Mouse (Mus musculus): ENCODE data around the gene Rimbp2. TPM values are rescaled to one million over a fixed set of nuclear protein-coding genes. Genes with fewer than 3 reads are reported as not detected.

The Rimbp2 gene
- polyA plus RNA-seq, 1 experiment from 2014 or later, result 1.2 TPM

DNA sequence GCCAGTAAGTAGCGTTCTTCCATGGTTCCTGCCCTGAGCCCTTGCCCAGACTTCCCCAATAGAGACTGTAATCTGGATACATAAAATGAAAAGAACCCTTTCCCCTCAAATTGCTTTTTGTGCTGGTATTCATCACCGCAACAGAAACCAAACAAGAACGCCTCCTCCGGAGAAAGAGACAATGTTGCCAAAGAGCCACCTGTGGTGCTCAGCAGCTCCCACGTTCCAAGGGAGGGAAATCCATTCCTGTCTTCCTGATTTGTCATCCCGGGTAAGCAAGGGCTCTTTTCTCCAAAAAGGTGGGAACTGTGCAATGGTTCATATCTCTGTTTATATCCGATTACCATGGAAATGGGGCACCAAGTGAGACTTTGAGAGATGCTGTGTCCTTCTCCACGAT, 119.2 kb downstream of the Rimbp2 start:
- WGBS, result 58% methylated on average over 8 of the region's 8 CpGs
- H3K9ac ChIP-seq, result no peak overlapping the region
- H3K4me1 ChIP-seq, result no peaks in the 10 kb centered on the region
- no peaks in the 10 kb centered on the region for H3K27me3 ChIP-seq
- no peak for ATAC-seq
- no peaks in the 10 kb centered on the region for H3K9me3 ChIP-seq (replicated peaks)
- H3K4me3 ChIP-seq, result no peak overlapping the region
- no peak overlapping the region for H3K27ac ChIP-seq
- no peaks in the 10 kb centered on the region for H3K36me3 ChIP-seq (ENCODE audit: poor library complexity, severe bottlenecking)
- H3K4me2 ChIP-seq, result no peak overlapping the region

DNA sequence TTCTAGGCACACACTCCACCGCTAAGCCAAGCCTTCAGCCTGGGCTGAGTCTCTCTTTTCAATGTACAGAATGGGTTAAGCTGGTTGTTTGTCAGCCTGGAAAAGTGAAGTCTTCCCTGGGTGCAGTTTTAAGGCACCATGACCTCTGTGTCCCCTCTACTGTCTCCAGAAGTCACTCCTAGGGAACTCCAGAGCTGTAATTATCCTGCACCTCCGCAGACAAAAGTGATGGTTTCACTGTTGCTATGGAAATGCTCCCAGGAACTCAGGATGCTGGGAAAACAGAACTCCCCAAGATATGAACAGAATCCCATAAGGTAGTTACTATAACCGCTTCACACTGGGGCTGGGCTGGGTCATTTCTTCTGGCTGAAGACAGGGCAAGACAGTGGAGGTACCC, 130.4 kb downstream of the Rimbp2 start:
- no peak overlapping the region for H3K4me3 ChIP-seq
- no peaks in the 10 kb centered on the region for H3K36me3 ChIP-seq (ENCODE audit: poor library complexity, severe bottlenecking)
- H3K9me3 ChIP-seq (replicated peaks), result no peaks in the 10 kb centered on the region
- H3K9ac ChIP-seq, result no peak overlapping the region
- peaks cover 4% of the 10 kb centered on the region; the same call in 1 of the 2 replicates for H3K4me1 ChIP-seq
- WGBS, result 77% methylated on average over 3 of the region's 3 CpGs
- ATAC-seq, result no peak
- no peak overlapping the region for H3K27ac ChIP-seq
- H3K27me3 ChIP-seq, result no peaks in the 10 kb centered on the region
- H3K4me2 ChIP-seq, result no peak overlapping the region

DNA sequence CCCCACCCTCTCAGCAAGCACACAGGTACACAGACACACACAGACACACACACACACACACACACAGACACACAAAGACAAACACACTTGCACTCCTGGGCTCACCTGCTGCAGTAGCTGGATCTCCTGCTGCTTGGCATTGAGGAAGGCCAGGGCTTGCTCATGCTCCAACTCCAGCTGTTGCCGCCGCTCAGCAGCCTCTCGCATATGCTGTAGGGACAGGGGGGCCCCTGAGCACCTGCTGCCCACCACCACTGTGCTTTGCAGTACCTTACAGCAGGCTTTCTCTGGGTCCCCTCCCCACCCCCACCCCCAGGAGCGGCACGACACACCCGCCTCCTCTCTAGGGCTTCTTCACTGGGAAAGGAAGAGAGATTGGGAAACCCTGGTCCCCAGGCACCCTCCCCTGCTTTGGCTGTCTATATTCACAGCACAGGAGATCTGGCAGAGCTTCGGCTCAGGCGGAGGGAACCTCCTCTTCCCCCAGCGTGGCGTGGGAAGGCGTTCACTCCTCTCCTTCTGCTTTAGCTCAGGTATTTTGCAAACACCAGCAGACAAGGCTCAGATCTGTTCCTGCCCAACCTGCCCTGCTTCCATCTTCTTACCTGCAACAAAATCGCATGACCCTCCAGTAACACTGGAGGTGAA, 133.5 kb downstream of the Rimbp2 start:
- ATAC-seq, result no peak
- no peak overlapping the region for H3K4me3 ChIP-seq
- peaks cover 16% of the 10 kb centered on the region for H3K4me1 ChIP-seq
- no peaks in the 10 kb centered on the region for H3K27me3 ChIP-seq
- WGBS, result 60% methylated on average over 12 of the region's 12 CpGs
- no peak overlapping the region for H3K4me2 ChIP-seq
- no peak overlapping the region for H3K9ac ChIP-seq
- no peaks in the 10 kb centered on the region for H3K36me3 ChIP-seq (ENCODE audit: poor library complexity, severe bottlenecking)
- H3K27ac ChIP-seq, result no peak overlapping the region
- no peaks in the 10 kb centered on the region for H3K9me3 ChIP-seq (replicated peaks)

DNA sequence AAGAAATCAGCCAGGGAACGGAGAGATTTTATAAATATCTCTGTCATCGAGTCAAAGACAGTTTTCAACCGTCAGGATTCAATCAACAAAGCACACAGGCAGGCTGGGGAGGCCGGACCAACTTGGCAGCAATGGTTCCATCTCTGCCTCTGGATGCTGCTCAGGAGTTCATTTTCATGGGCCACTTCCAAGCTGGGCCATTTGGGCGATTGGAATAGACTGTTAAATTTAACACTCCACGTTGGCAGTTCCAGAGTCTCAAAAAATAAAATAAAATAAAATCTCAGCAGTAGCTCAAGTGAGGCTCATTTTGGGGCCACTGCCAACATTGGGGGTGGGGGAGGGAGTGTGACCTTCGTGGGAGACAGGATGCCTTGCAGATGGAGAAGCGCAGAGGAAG, 137.7 kb downstream of the Rimbp2 start:
- peaks cover 4% of the 10 kb centered on the region; the same call in 1 of the 2 replicates for H3K27me3 ChIP-seq
- no peak overlapping the region for H3K4me3 ChIP-seq
- H3K9me3 ChIP-seq (replicated peaks), result no peaks in the 10 kb centered on the region
- no peak overlapping the region for H3K4me2 ChIP-seq
- H3K27ac ChIP-seq, result peak overlapping the region; percentile 32; the same call in 1 of the 2 replicates
- 43% methylated on average over 8 of the region's 8 CpGs for WGBS
- ATAC-seq, result peak; percentile 36; the same call in 1 of the 2 replicates
- no peaks in the 10 kb centered on the region for H3K36me3 ChIP-seq (ENCODE audit: poor library complexity, severe bottlenecking)
- peaks cover 32% of the 10 kb centered on the region for H3K4me1 ChIP-seq
- H3K9ac ChIP-seq, result no peak overlapping the region

DNA sequence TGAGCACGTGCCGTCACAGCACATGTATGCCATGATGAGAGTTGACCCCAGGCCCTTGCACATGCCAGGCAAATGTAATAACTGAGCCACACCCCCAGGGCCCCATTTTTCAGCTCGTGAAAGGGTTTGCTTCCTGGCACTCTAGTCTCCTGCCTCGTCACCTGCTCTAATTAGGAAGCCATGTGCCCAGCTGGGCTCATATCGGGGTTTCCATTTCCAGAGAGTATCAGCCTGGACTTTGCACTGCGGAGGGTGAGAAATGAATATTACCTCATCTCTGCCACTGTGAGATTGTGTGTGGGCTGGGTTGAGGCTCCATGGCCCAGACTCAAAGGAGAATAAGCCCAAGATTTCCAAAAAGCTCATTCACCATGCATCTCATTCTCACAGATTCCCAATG, 138.2 kb downstream of the Rimbp2 start:
- no peaks in the 10 kb centered on the region for H3K36me3 ChIP-seq (ENCODE audit: poor library complexity, severe bottlenecking)

DNA sequence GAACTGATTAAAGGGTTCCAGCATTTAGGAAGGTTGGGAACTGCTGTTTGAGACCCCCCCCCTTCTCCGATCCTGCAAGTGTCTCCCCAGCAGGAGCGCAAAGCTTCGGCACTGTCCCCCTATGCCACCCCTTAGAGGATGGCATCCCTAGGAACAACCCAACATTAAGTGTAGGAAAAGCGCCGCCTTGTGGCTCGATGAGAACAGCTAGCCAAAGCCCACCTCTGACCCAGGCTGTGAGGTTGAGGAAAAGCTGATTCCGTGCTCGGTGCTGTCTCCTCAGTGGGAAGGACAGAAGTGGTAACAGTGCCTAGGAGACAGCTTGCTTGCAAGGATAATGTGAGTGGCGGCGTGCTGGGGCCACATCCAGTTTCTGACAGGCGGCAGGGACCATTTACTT, 140.2 kb downstream of the Rimbp2 start:
- ATAC-seq, result no peak
- Histone ChIP-seq H3K4me3 (no peak overlapping the region), H3K4me2 (no peak overlapping the region), H3K9ac (no peak overlapping the region), H3K36me3 (ENCODE audit: poor library complexity, severe bottlenecking) (no peaks in the 10 kb centered on the region), H3K27me3 (peaks cover 4% of the 10 kb centered on the region; the same call in 1 of the 2 replicates), H3K9me3 (replicated peaks) (no peaks in the 10 kb centered on the region), H3K4me1 (peaks cover 42% of the 10 kb centered on the region), H3K27ac (no peak overlapping the region)
- 23% methylated on average over 11 of the region's 11 CpGs for WGBS

More for the DNA sequence above, 138.2 kb downstream of the Rimbp2 start:
- peaks cover 4% of the 10 kb centered on the region; the same call in 1 of the 2 replicates for H3K27me3 ChIP-seq
- WGBS, result 24% methylated on average over 6 of the region's 6 CpGs
- H3K27ac ChIP-seq, result peak overlapping the region; percentile 32; the same call in 1 of the 2 replicates
- H3K9me3 ChIP-seq (replicated peaks), result no peaks in the 10 kb centered on the region
- H3K9ac ChIP-seq, result no peak overlapping the region
- no peak overlapping the region for H3K4me3 ChIP-seq
- ATAC-seq, result peak; percentile 82
- H3K4me2 ChIP-seq, result 0 out of 2 replicates have a peak overlapping the region, but pooled peaks have one; percentile 6
- peaks cover 38% of the 10 kb centered on the region for H3K4me1 ChIP-seq

DNA sequence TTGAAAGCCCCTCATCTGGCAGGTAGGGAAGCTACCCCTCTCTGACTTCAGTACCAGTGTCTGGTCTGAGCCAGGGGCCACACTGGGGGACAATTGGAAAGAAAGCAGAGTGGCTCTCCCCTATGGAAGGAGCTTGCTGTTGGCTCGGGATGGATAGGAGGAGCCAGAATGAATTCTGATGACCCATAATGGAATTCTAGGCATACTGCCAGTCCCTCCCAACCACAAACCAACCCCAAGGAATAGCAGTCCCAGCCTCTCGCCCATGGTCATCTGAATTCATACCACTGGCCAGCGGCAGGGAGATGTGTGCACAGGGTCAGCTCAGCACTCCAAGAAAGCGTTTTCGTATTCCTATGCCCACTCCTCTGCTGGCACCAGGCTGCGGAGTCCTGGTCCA, 141.9 kb downstream of the Rimbp2 start:
- H3K27ac ChIP-seq, result no peak overlapping the region
- H3K36me3 ChIP-seq (ENCODE audit: poor library complexity, severe bottlenecking), result no peaks in the 10 kb centered on the region
- peaks cover 4% of the 10 kb centered on the region; the same call in 1 of the 2 replicates for H3K27me3 ChIP-seq
- 83% methylated on average over 6 of the region's 6 CpGs for WGBS
- H3K9ac ChIP-seq, result no peak overlapping the region
- H3K9me3 ChIP-seq (replicated peaks), result no peaks in the 10 kb centered on the region
- no peak for ATAC-seq
- peaks cover 45% of the 10 kb centered on the region for H3K4me1 ChIP-seq
- no peak overlapping the region for H3K4me3 ChIP-seq
- no peak overlapping the region for H3K4me2 ChIP-seq

DNA sequence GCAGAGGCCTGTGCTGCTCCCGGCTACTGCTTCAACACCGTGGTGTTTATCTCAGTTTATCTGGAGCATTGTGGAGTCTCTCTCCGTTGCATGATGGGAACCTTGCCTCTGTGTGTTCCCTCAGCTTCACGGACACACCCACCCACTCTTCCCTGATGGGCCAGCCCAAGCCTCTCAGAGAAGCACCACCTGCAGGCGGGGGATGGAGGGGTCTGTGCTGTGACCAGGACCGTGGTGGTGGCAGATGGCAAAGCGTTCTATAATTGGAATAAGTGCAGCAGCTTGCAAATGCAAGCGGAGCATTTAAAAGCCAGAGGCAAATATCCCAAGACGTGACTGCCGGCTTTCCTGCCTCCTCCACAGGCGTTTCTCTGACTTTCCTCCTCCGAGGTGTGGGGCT, 143.3 kb downstream of the Rimbp2 start:
- Histone ChIP-seq H3K27ac (peak overlapping the region; percentile 57), H3K4me2 (no peak overlapping the region)

DNA sequence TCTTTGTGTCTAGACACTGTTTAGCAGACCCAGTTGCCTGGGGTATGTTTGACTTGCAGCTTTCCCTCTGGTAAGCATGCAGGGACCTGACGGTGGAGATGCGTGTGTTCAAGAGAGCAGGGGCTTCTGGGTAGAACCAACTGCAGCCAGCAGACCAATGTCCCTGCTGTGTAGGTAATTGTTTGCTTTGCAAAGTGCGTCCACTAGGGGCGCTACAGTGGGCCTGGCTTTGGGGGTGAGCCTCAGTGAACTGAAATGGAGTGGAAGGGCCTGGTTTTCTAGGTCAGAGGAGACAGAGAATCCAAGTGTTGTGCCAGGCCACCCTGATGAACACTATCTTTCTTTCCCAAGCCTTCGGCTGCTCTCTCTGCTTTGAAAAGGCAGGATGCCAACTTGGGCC, 143.9 kb downstream of the Rimbp2 start:
- Histone ChIP-seq H3K27me3 (peaks cover 4% of the 10 kb centered on the region; the same call in 1 of the 2 replicates), H3K9ac (no peak overlapping the region), H3K9me3 (replicated peaks) (no peaks in the 10 kb centered on the region), H3K4me1 (peaks cover 34% of the 10 kb centered on the region), H3K36me3 (ENCODE audit: poor library complexity, severe bottlenecking) (no peaks in the 10 kb centered on the region), H3K27ac (peak overlapping the region; percentile 57), H3K4me2 (no peak overlapping the region), H3K4me3 (no peak overlapping the region)
- WGBS, result 49% methylated on average over 5 of the region's 5 CpGs
- ATAC-seq, result no peak

More for the DNA sequence above, 143.3 kb downstream of the Rimbp2 start:
- H3K4me3 ChIP-seq, result no peak overlapping the region
- peak overlapping the region; percentile 6; the same call in 1 of the 2 replicates for H3K9ac ChIP-seq
- peaks cover 36% of the 10 kb centered on the region for H3K4me1 ChIP-seq
- H3K27me3 ChIP-seq, result peaks cover 4% of the 10 kb centered on the region; the same call in 1 of the 2 replicates
- no peaks in the 10 kb centered on the region for H3K9me3 ChIP-seq (replicated peaks)
- 38% methylated on average over 12 of the region's 12 CpGs for WGBS
- no peaks in the 10 kb centered on the region for H3K36me3 ChIP-seq (ENCODE audit: poor library complexity, severe bottlenecking)
- peak; percentile 41 for ATAC-seq

DNA sequence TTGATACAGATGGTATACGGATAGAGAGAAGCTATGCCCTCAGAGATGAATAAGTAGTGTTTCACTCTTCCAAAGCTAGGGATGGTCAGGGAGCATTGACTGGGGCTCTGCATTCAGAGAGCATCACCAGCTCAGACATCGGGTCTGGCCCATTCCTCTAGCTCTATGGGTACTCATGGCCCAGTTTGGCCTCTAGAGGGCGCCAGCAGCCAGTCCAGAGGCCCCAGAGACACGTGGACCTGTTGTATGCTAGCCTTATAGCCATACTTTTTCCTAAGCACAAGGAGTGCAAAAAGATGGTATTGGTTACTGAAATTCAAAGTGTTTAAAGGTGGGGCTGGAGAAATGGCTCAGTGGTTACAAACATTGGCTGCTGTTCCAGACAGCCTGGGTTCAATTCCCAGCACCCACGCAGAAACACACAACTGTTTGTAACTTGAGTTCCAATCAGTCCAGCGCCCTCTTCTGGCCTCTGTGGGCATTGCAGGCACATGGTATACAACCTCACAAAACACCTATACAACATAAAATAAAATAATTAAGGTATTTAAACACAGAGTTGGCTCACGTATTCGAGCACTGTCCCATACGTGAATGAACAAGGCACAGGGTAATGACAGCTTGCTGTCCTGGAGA, 144.6 kb downstream of the Rimbp2 start:
- H3K4me2 ChIP-seq, result no peak overlapping the region
- WGBS, result 66% methylated on average over 9 of the region's 9 CpGs
- no peak overlapping the region for H3K27ac ChIP-seq
- H3K36me3 ChIP-seq (ENCODE audit: poor library complexity, severe bottlenecking), result no peaks in the 10 kb centered on the region
- H3K27me3 ChIP-seq, result peaks cover 4% of the 10 kb centered on the region; the same call in 1 of the 2 replicates
- peaks cover 34% of the 10 kb centered on the region for H3K4me1 ChIP-seq
- no peak overlapping the region for H3K9ac ChIP-seq
- no peaks in the 10 kb centered on the region for H3K9me3 ChIP-seq (replicated peaks)
- H3K4me3 ChIP-seq, result no peak overlapping the region
- no peak for ATAC-seq

DNA sequence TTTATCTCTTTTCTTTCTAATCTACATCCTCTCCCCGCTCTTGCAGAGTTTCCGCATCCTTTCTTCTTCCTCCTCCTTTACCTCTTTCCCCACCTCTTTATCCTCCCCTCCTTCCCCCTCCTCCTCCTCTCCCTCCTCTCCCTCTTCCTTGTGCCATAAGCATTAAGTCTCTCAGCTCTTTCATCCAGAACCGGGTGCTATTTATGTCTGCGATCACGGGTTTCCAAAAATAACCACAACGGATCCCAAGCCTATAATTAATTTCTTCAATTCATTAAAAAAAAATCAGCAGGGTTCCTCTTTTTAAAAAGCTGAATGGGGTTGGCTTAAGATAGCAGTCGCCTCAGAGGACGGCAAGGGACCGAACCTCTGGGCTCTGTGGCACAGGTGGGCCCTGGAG, 145.9 kb downstream of the Rimbp2 start:
- Histone ChIP-seq H3K9ac (no peak overlapping the region), H3K9me3 (replicated peaks) (no peaks in the 10 kb centered on the region), H3K4me2 (no peak overlapping the region), H3K4me3 (no peak overlapping the region), H3K36me3 (ENCODE audit: poor library complexity, severe bottlenecking) (no peaks in the 10 kb centered on the region), H3K27me3 (peaks cover 2% of the 10 kb centered on the region; the same call in 1 of the 2 replicates), H3K27ac (no peak overlapping the region), H3K4me1 (peaks cover 31% of the 10 kb centered on the region)
- ATAC-seq, result no peak
- WGBS, result 60% methylated on average over 9 of the region's 9 CpGs

DNA sequence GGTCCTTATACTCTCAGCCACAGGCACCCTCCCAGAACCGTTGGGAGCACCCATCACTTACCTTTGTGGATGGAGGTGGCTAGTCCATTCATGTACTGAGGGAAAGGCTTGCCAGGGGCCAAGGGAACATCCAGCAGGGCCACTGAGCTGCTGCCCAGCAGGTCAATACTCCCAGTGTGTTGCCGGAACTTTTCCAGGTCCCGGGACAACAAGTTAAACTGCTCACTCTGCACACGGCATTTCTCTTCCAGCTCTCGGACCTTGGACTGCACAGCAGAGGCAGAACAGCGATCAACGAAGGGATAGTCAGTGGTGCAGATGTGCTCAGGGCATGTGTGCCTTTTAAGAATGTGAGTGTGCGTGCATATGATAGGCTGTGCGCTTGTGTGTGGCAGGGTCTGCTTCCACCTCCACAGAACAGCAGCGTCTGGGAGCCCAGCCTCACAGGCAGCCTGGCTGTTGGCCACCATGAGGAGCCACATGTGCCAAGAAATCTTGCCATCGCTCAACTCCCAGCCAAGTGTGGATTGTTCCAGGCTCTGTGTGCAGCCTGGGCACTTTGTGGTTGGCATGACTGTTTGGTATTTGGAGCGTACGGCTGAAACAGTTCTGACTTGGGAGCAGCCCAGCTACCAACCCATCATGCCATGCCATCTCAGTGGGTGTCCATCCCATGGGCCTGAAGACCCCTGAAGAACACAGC, 146.8 kb downstream of the Rimbp2 start:
- peak; percentile 62; the same call in 1 of the 2 replicates for ATAC-seq
- no peaks in the 10 kb centered on the region for H3K36me3 ChIP-seq (ENCODE audit: poor library complexity, severe bottlenecking)
- H3K9ac ChIP-seq, result no peak overlapping the region
- H3K4me3 ChIP-seq, result no peak overlapping the region
- peaks cover 24% of the 10 kb centered on the region for H3K4me1 ChIP-seq
- 84% methylated on average over 13 of the region's 13 CpGs for WGBS
- H3K27ac ChIP-seq, result peak overlapping the region; percentile 44; the same call in 1 of the 2 replicates
- H3K27me3 ChIP-seq, result no peaks in the 10 kb centered on the region
- no peaks in the 10 kb centered on the region for H3K9me3 ChIP-seq (replicated peaks)
- H3K4me2 ChIP-seq, result no peak overlapping the region

All from forebrain, embryonic 13.5 days (tissue).